Mouse (Mus musculus): ENCODE measurements around the gene Pcbp1. TPM values are rescaled to one million over a fixed set of nuclear protein-coding genes. Genes with fewer than 3 reads are reported as not detected.

The Pcbp1 gene
- polyA plus RNA-seq, 1 experiment from 2014 or later: 405 TPM

DNA sequence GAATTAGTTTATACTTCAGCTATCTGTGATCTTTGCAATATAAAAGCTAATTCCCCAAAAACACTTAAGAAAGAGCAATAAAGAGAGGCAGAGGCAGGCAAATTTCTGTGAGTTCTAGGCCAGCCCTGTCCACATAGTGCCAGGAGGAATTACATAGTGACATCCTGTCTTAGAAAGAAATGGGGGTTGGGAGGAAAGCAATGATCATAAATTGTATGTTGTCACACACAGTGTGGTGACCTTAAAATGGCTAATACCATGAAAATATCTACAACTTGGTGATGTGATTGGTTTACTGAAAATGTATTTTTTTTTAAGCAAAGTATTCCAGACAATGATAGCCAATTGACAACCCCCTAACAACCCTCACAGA, 46.3 kb downstream of the Pcbp1 start:
- H3K4me2 ChIP-seq (ENCODE audit: low read length): peak overlapping the region; percentile 46
- H3K27me3 ChIP-seq (replicated peaks; ENCODE audit: control insufficient read depth, insufficient read depth, low read length): no peaks in the 10 kb centered on the region
- no peaks in the 10 kb centered on the region for H3K9me3 ChIP-seq (ENCODE audit: control insufficient read depth, low read length)
- peaks cover 36% of the 10 kb centered on the region for H3K4me1 ChIP-seq (replicated peaks; ENCODE audit: control insufficient read depth, insufficient read depth, low read length)
- H3K27ac ChIP-seq (ENCODE audit: low read depth): peak overlapping the region; percentile 88
- H3K9ac ChIP-seq (ENCODE audit: low read length): no peak overlapping the region
- ATAC-seq (replicated peaks; ENCODE audit: low FRiP score, low TSS enrichment, low read depth): no peak
- DNase-seq (ENCODE audit: low spot score): no peak
- no peak overlapping the region for H3K4me3 ChIP-seq (ENCODE audit: low read depth, low read length)
- H3K36me3 ChIP-seq (ENCODE audit: control insufficient read depth, insufficient read depth, low read length): no peaks in the 10 kb centered on the region

DNA sequence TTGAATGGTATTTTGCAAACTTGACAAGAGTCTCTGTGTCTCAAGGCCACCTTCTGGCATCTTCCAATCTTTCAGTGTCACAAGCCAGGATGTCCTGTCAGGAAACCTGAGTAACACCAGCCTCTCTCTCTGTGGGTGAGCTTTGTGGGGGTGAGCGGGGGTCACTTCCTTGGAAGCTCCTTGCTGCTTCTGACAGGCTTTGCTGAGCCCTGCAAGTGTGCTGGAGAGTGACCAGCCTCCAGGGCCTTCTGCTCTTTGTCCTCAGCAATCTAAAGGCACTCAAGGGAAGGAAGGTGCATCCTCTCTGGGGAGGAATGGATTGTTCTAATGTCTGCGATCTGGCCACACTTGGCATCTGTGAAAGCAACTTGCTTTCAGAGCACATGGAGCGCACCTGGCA, 46.8 kb downstream of the Pcbp1 start:
- Histone ChIP-seq H3K27ac (ENCODE audit: low read depth) (peak overlapping the region; percentile 88), H3K4me2 (ENCODE audit: low read length) (no peak overlapping the region), H3K9ac (ENCODE audit: low read length) (no peak overlapping the region), H3K36me3 (ENCODE audit: control insufficient read depth, insufficient read depth, low read length) (no peaks in the 10 kb centered on the region), H3K4me1 (replicated peaks; ENCODE audit: control insufficient read depth, insufficient read depth, low read length) (peaks cover 36% of the 10 kb centered on the region), H3K9me3 (ENCODE audit: control insufficient read depth, low read length) (no peaks in the 10 kb centered on the region), H3K27me3 (replicated peaks; ENCODE audit: control insufficient read depth, insufficient read depth, low read length) (no peaks in the 10 kb centered on the region), H3K4me3 (ENCODE audit: low read depth, low read length) (no peak overlapping the region)
- no peak for DNase-seq (ENCODE audit: low spot score)
- WGBS: 63% methylated on average over 3 of the region's 3 CpGs
- ATAC-seq (replicated peaks; ENCODE audit: low FRiP score, low TSS enrichment, low read depth): no peak

DNA sequence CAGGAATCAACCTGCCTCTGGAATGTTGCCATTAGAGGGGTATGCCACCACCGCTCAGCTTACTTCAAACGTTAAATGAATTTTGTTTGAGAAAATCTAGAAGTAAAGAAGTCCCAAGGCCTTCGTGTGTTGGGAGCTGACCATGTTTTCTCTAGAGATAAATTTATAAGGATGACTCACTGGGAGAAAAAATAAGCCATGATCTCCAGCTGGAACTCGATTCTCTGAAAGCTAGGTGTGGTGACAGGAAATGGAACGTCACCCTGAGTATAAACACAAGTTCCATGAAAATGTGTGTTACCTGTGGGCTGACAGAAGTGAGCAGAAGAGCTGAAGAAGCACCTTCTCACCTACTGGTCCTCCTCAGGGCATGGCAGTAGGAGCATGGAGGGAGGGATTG, 49.2 kb downstream of the Pcbp1 start:
- Histone ChIP-seq H3K27ac (ENCODE audit: low read depth) (0 out of 2 replicates have a peak overlapping the region, but pooled peaks have one; percentile 22), H3K9me3 (ENCODE audit: control insufficient read depth, low read length) (no peaks in the 10 kb centered on the region), H3K27me3 (replicated peaks; ENCODE audit: control insufficient read depth, insufficient read depth, low read length) (no peaks in the 10 kb centered on the region), H3K36me3 (ENCODE audit: control insufficient read depth, insufficient read depth, low read length) (no peaks in the 10 kb centered on the region), H3K9ac (ENCODE audit: low read length) (no peak overlapping the region), H3K4me2 (ENCODE audit: low read length) (no peak overlapping the region), H3K4me1 (replicated peaks; ENCODE audit: control insufficient read depth, insufficient read depth, low read length) (peaks cover 45% of the 10 kb centered on the region), H3K4me3 (ENCODE audit: low read depth, low read length) (no peak overlapping the region)
- no peak for ATAC-seq (replicated peaks; ENCODE audit: low FRiP score, low TSS enrichment, low read depth)
- WGBS: 64% methylated on average over 5 of the region's 5 CpGs
- no peak for DNase-seq (ENCODE audit: low spot score)

DNA sequence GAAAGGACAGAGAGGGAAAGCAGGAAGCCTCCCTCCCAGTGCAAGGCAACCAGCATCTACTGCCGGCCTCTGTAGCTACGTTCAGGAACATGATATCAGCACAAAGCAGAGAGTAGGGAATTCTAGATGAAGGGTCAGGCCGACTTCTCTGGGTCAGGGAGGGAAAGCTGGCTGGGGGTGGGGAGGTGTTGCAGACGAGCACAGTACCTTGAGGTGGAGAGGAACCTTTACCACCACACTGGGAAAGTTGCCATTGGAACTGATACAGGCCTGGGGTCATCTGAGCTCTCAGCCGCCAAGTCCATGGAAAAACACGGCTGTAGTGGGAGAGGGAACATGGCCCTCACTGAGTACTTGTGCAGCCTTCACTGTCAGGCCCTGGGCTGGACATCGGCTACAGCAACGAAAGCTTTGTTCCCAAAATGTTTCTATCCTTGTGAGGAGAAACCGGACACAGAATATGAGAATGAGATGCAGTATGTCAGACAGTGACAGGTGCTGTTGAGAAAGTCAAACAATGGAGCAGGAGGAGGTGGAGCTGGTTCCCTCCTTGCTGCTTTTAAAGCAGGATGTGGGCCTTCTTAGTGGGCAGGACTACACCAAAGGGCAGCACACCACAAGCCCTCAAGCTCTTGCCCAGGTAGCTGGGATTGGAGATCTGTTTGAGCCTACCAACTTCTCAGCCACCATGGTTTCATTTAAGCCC, 50.5 kb downstream of the Pcbp1 start:
- H3K4me2 ChIP-seq (ENCODE audit: low read length): no peak overlapping the region
- DNase-seq (ENCODE audit: low spot score) (no peak), ATAC-seq (replicated peaks; ENCODE audit: low FRiP score, low TSS enrichment, low read depth) (no peak)
- WGBS: 67% methylated on average over 9 of the region's 9 CpGs
- H3K27ac ChIP-seq (ENCODE audit: low read depth): no peak overlapping the region; the same call in 1 of the 2 replicates
- no peak overlapping the region for H3K9ac ChIP-seq (ENCODE audit: low read length)
- H3K36me3 ChIP-seq (ENCODE audit: control insufficient read depth, insufficient read depth, low read length): no peaks in the 10 kb centered on the region
- H3K9me3 ChIP-seq (ENCODE audit: control insufficient read depth, low read length): no peaks in the 10 kb centered on the region
- no peaks in the 10 kb centered on the region for H3K27me3 ChIP-seq (replicated peaks; ENCODE audit: control insufficient read depth, insufficient read depth, low read length)
- H3K4me1 ChIP-seq (replicated peaks; ENCODE audit: control insufficient read depth, insufficient read depth, low read length): peaks cover 45% of the 10 kb centered on the region
- no peak overlapping the region for H3K4me3 ChIP-seq (ENCODE audit: low read depth, low read length)

DNA sequence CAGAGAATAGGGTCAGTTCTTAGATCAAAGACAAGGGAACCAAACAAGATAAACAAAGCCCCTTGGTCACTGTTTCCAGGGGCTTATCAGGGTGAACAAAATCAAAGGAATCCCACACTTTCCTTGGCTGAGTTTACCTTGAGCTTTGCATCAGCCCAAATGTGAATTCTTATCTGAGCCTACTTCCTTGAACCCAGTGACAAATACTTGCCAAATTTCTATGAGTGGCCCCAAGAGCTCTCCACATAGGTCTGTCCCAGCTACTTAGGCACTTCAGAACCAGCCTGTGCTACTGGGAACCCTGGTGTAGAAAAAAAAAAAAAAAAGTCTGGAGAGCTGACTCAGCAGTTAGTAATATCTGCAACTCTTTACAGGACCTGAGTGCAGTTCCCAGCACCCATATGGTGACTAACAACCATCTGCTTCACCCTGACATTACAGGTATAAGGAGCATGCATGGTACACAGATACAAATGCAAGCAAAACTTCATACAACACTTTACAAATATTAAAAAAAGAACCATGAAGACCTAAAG, 51.4 kb downstream of the Pcbp1 start:
- Histone ChIP-seq H3K9ac (ENCODE audit: low read length) (no peak overlapping the region), H3K4me1 (replicated peaks; ENCODE audit: control insufficient read depth, insufficient read depth, low read length) (peaks cover 37% of the 10 kb centered on the region), H3K4me3 (ENCODE audit: low read depth, low read length) (no peak overlapping the region), H3K9me3 (ENCODE audit: control insufficient read depth, low read length) (no peaks in the 10 kb centered on the region), H3K27ac (ENCODE audit: low read depth) (no peak overlapping the region), H3K4me2 (ENCODE audit: low read length) (no peak overlapping the region), H3K36me3 (ENCODE audit: control insufficient read depth, insufficient read depth, low read length) (peaks cover 5% of the 10 kb centered on the region; the same call in 1 of the 2 replicates), H3K27me3 (replicated peaks; ENCODE audit: control insufficient read depth, insufficient read depth, low read length) (no peaks in the 10 kb centered on the region)
- ATAC-seq (replicated peaks; ENCODE audit: low FRiP score, low TSS enrichment, low read depth) (no peak), DNase-seq (ENCODE audit: low spot score) (no peak)

Small RNA genes within 50 kb of the gene (microRNA-seq; reads per million reads assigned to microRNA genes)
- gene Gm22184: not detected

Other genes with a start within 250 kb of the Pcbp1 start
- gene Fam136a, start 160.7 kb downstream of the Pcbp1 start, polyA plus RNA-seq (2014; fragmentation: Nextera tagmentation; extraction: Ambion mirVana): 162 and 167 TPM in 2 replicates
- 787 and 872 TPM in 2 replicates for gene Snrpg, start 155.0 kb downstream of the Pcbp1 start, polyA plus RNA-seq (2014; fragmentation: Nextera tagmentation; extraction: Ambion mirVana)
- 81.6 and 87.9 TPM in 2 replicates for gene Pcyox1, start 129.2 kb downstream of the Pcbp1 start, polyA plus RNA-seq (2014; fragmentation: Nextera tagmentation; extraction: Ambion mirVana)
- gene Tia1, start 122.1 kb downstream of the Pcbp1 start, polyA plus RNA-seq (2014; fragmentation: Nextera tagmentation; extraction: Ambion mirVana): 184 and 216 TPM in 2 replicates
- not detected in 2 replicates for gene Gm44790, start 99.7 kb downstream of the Pcbp1 start, polyA plus RNA-seq (2014; fragmentation: Nextera tagmentation; extraction: Ambion mirVana)
- gene C87436, start 87.9 kb downstream of the Pcbp1 start, polyA plus RNA-seq (2014; fragmentation: Nextera tagmentation; extraction: Ambion mirVana): 21.4 and 26.5 TPM in 2 replicates
- 0.26 and 0.69 TPM in 2 replicates for gene Asprv1, start 101.8 kb upstream of the Pcbp1 start, polyA plus RNA-seq (2014; fragmentation: Nextera tagmentation; extraction: Ambion mirVana)
- gene Mxd1, start 142.8 kb upstream of the Pcbp1 start, polyA plus RNA-seq (2014; fragmentation: Nextera tagmentation; extraction: Ambion mirVana): 9.4 and 10.3 TPM in 2 replicates
- gene Snrnp27, start 158.2 kb upstream of the Pcbp1 start, polyA plus RNA-seq (2014; fragmentation: Nextera tagmentation; extraction: Ambion mirVana): 105 and 110 TPM in 2 replicates
- 28.2 and 31.6 TPM in 2 replicates for gene Gmcl1, start 207.1 kb upstream of the Pcbp1 start, polyA plus RNA-seq (2014; fragmentation: Nextera tagmentation; extraction: Ambion mirVana)